In the genomic region with DNA sequence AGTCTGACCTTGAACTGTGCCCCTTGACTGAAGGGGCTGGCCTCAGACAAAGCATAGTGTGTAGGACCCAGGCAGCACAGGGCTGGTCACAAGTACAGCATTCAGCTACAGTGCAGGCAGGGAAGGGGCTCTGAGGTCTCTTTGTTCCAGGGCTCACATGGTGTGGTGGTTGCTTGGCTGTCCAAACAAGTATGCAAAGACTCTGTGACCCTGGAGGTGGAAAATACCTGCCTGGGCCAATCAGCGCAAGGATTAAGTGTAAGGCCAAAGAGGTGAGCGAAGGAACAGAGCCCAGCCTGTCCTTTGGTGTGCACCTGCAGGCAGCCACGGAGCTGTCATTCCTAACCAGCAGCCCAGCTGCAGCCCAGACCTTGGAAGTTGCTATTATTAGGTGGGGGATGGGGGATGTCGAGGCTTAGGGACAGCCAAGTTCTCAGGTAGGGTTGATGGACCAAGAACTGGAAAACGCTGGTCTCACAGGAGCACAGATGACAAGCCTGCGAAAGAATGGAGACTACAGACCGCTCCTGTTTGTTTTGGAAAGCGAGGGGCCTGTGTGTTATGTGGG, we compare ENCODE assay signal across 9 mouse cellular contexts. TPM values are rescaled to one million over a fixed set of nuclear protein-coding genes. Genes with fewer than 3 reads are reported as not detected.
A peak's percentile ranks its signal among the peaks of the same experiment; 100 is the strongest.
DNase-seq lines count a peak whose midpoint lies in the region; ATAC-seq lines count a peak whose summit lies in the region.
"Had no signal": no experiment of that assay in that cellular context is flagged by ENCODE, and none has a peak within 500 bp of the region (broad histone marks: within the 10 kb centered on the region; RNA-seq: fewer than 3 reads in every experiment).

No protein-coding gene starts in this region.

- H3K4me2 ChIP-seq in heart, embryonic 11.5 days: no peak overlapping the region
- H3K4me2 ChIP-seq in hindbrain, embryonic 16.5 days (ENCODE audit: low read length): no peak overlapping the region
- H3K4me2 ChIP-seq in limb, embryonic 15.5 days: no peak overlapping the region

- no peak overlapping the region for H3K9ac ChIP-seq in heart, embryonic 11.5 days (ENCODE audit: low read depth, low read length)
- no peak overlapping the region for H3K9ac ChIP-seq in hindbrain, embryonic 16.5 days (ENCODE audit: low read depth, low read length)
- H3K9ac ChIP-seq in limb, embryonic 15.5 days: no peak overlapping the region

- no peaks in the 10 kb centered on the region for H3K4me1 ChIP-seq in heart, embryonic 11.5 days (ENCODE audit: control insufficient read depth, insufficient read depth, low read length)
- H3K4me1 ChIP-seq in hindbrain, embryonic 16.5 days (ENCODE audit: control insufficient read depth, insufficient read depth, low read depth, low read length): peaks cover 12% of the 10 kb centered on the region
- peaks cover 35% of the 10 kb centered on the region for H3K4me1 ChIP-seq in limb, embryonic 15.5 days

- no peak overlapping the region for H3K4me3 ChIP-seq in heart, embryonic 11.5 days (ENCODE audit: low read depth, low read length)
- H3K4me3 ChIP-seq in hindbrain, embryonic 16.5 days (ENCODE audit: low read length): no peak overlapping the region
- H3K4me3 ChIP-seq in limb, embryonic 15.5 days: no peak overlapping the region

- ATAC-seq in heart, embryonic 11.5 days (replicated peaks; ENCODE audit: insufficient number of reproducible peaks, low FRiP score, low TSS enrichment): 0 out of 2 replicates have a peak, but pooled peaks have one; percentile 19
- peak; percentile 54 for ATAC-seq in hindbrain, embryonic 16.5 days
- ATAC-seq in limb, embryonic 15.5 days (ENCODE audit: insufficient number of reproducible peaks, low FRiP score, low TSS enrichment, low read depth): peak; percentile 41

- no peak overlapping the region for H3K27ac ChIP-seq in heart, embryonic 11.5 days (ENCODE audit: low read depth, low read length)
- H3K27ac ChIP-seq in hindbrain, embryonic 16.5 days (ENCODE audit: low read depth, low read length): peak overlapping the region; percentile 34; the same call in 1 of the 2 replicates
- H3K27ac ChIP-seq in limb, embryonic 15.5 days: peak overlapping the region; percentile 50

- H3K36me3 ChIP-seq in heart, embryonic 11.5 days (ENCODE audit: control insufficient read depth, insufficient read depth, low read length): no peaks in the 10 kb centered on the region
- H3K36me3 ChIP-seq in hindbrain, embryonic 16.5 days (ENCODE audit: control insufficient read depth, insufficient read depth, low read length): no peaks in the 10 kb centered on the region
- H3K36me3 ChIP-seq in limb, embryonic 15.5 days: no peaks in the 10 kb centered on the region

- WGBS in heart, embryonic 11.5 days (ENCODE audit: insufficient replicate concordance): 64% methylated on average over 8 of the region's 8 CpGs
- 67% methylated on average over 8 of the region's 8 CpGs for WGBS in hindbrain, embryonic 16.5 days
- WGBS in limb, embryonic 15.5 days: 35% methylated on average over 8 of the region's 8 CpGs

- H3K9me3 ChIP-seq in heart, embryonic 11.5 days (replicated peaks; ENCODE audit: control insufficient read depth, low read length): no peaks in the 10 kb centered on the region
- H3K9me3 ChIP-seq in hindbrain, embryonic 16.5 days (ENCODE audit: control insufficient read depth, low read length): no peaks in the 10 kb centered on the region
- no peaks in the 10 kb centered on the region for H3K9me3 ChIP-seq in limb, embryonic 15.5 days

- H3K27me3 ChIP-seq in heart, embryonic 11.5 days (ENCODE audit: control insufficient read depth, insufficient read depth, low read length): no peaks in the 10 kb centered on the region
- no peaks in the 10 kb centered on the region for H3K27me3 ChIP-seq in hindbrain, embryonic 16.5 days (replicated peaks; ENCODE audit: control insufficient read depth, insufficient read depth, low read length)
- H3K27me3 ChIP-seq in limb, embryonic 15.5 days: 0 out of 2 replicates have a peak, but pooled peaks cover 3% of the 10 kb centered on the region

- DNase-seq in heart, adult 9 months (ENCODE audit: low spot score in 2 of 2): no peak
- DNase-seq in brain, adult 2 months (ENCODE audit: low read depth, low spot score): peak; percentile 69
- DNase-seq in spleen, postnatal 10 days (ENCODE audit: low spot score in 2 of 2): no peak
- no peak for DNase-seq in layer of hippocampus, adult 9-10 months (ENCODE audit: low spot score)
- no peak for DNase-seq in cerebellum, postnatal 25 days
- DNase-seq: heart, adult 11 months had no signal

RNA-seq across cellular contexts. Expression of a gene that starts 32.3 kb away (rescaled TPM):
- 1.3 and 1.5 TPM in 2 replicates for polyA plus RNA-seq in heart, embryonic 11.5 days (2014; fragmentation: Nextera tagmentation; extraction: Ambion mirVana)
- 1.2 TPM in 2 replicates for polyA plus RNA-seq in hindbrain, embryonic 16.5 days (2015; fragmentation: Nextera tagmentation; extraction: Ambion mirVana)
- polyA plus RNA-seq in limb, embryonic 15.5 days (2015; fragmentation: Nextera tagmentation; extraction: Ambion mirVana): 2.2 and 2.6 TPM in 2 replicates
